Mouse (Mus musculus) forebrain, embryonic 16.5 days (tissue): ENCODE data around the gene Emc9. TPM values are rescaled to one million over a fixed set of nuclear protein-coding genes. Genes with fewer than 3 reads are reported as not detected.

Experiments
- ATAC-seq: fragments of 200-750 bp; cut with Nextera tagmentation; 2 replicates; pipeline ENCODE4 v1.8.0; 2017; ENCODE audit warnings: mild to moderate bottlenecking, moderate library complexity
- H3K27ac ChIP-seq: fragments of 300-500 bp; sonication (generic); 2 replicates; pipeline ENCODE4 v1.5.1; 2014; ENCODE audit warnings: low read length, control low read depth
- H3K27me3 ChIP-seq: fragments of 300-500 bp; sonication (generic); replicated peaks from 2 replicates; pipeline ENCODE4 v1.6.1; 2014; ENCODE audit warnings: low read length; ENCODE audit not compliant: control insufficient read depth, insufficient read depth
- H3K36me3 ChIP-seq: fragments of 300-500 bp; sonication (generic); 2 replicates; pipeline ENCODE4 v1.6.1; 2014; ENCODE audit not compliant: control insufficient read depth, insufficient read depth
- H3K4me1 ChIP-seq: fragments of 300-500 bp; sonication (generic); replicated peaks from 2 replicates; pipeline ENCODE4 v1.6.1; 2014; ENCODE audit warnings: low read length; ENCODE audit not compliant: control insufficient read depth, insufficient read depth
- H3K4me2 ChIP-seq: fragments of 300-500 bp; sonication (generic); 2 replicates; pipeline ENCODE4 v1.6.1; 2014; ENCODE audit warnings: mild to moderate bottlenecking, low read length, control low read depth
- H3K4me3 ChIP-seq: fragments of 300-500 bp; sonication (generic); replicated peaks from 2 replicates; pipeline ENCODE4 v1.5.1; 2014; ENCODE audit warnings: mild to moderate bottlenecking, low read length, control low read depth
- H3K9ac ChIP-seq: fragments of 300-500 bp; sonication (generic); replicated peaks from 2 replicates; pipeline ENCODE4 v1.6.1; 2014; ENCODE audit warnings: low read depth, low read length, control low read depth
- H3K9me3 ChIP-seq: fragments of 300-500 bp; sonication (generic); 2 replicates; pipeline ENCODE4 v1.6.1; 2016; ENCODE audit warnings: low read length; ENCODE audit not compliant: control insufficient read depth
- WGBS: fragments of 180-500 bp; shearing (Covaris S2); extraction: QIAGEN DNeasy Blood & Tissue Kit; methylation state at CpG from one replicate; pipeline ENCODE4 v1.1.7; 2014; 5-methylcytosine and 5-hydroxymethylcytosine counted together
- polyA plus RNA-seq: library from polyadenylated mRNA; unstranded; fragments of >200 nt; fragmentation: Nextera tagmentation; extraction: Ambion mirVana; gene quantifications from 2 replicates; pipeline ENCODE4 v1.2.1, GENCODE M21; 2015

The Emc9 gene
- polyA plus RNA-seq, 1 experiment from 2014 or later: 23.4 TPM

DNA sequence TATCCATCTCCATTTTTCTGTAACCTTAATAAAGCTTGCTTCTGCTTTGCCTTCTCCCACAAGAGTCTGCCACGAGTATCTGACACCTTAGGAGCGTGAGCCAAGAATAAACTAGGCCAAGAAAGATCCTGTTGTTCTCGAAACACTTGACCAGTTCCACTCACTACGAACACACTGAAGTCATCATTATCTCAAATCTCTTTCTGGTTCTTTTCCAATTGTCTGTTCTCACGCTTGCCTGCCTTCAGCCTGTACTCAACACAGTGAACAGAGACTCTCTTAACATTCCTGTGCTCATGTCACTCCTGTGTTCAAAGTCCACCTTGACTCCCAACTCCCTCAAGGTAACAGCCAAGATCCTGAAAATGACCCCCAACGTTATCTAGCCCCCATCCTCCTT is 28.2 kb upstream of the Emc9 start:
- Histone ChIP-seq H3K27ac (no peak overlapping the region), H3K36me3 (peaks cover 8% of the 10 kb centered on the region; the same call in 1 of the 2 replicates), H3K4me2 (no peak overlapping the region), H3K9ac (no peak overlapping the region), H3K27me3 (no peaks in the 10 kb centered on the region), H3K4me3 (no peak overlapping the region), H3K9me3 (no peaks in the 10 kb centered on the region), H3K4me1 (no peaks in the 10 kb centered on the region)
- 59% methylated on average over 6 of the region's 6 CpGs for WGBS
- no peak for ATAC-seq

DNA sequence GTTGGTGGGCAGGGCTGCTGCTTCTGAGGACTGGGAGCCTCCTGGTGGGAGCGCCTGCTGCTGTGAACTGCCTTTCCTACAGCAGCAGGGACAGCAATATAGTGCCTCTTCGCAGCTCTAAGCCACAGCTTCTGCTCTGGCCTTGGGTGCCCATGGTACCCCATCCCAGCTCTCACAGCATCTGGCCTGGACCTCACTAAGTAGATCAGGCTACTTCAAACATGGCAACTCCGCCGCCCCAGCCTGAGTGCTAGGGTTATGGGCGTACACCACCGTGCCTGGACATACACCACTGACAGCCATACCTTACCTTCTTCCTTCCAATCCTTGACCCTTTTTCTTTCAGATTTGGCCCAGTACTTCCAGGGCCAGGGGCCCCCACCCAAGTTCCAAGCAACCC is 23.2 kb upstream of the Emc9 start:
- no peak for ATAC-seq
- H3K9ac ChIP-seq: no peak overlapping the region
- H3K4me3 ChIP-seq: no peak overlapping the region
- H3K9me3 ChIP-seq: no peaks in the 10 kb centered on the region
- H3K27me3 ChIP-seq: no peaks in the 10 kb centered on the region
- H3K36me3 ChIP-seq: peaks cover 11% of the 10 kb centered on the region; the same call in 1 of the 2 replicates
- H3K4me1 ChIP-seq: peaks cover 4% of the 10 kb centered on the region
- H3K4me2 ChIP-seq: no peak overlapping the region
- H3K27ac ChIP-seq: no peak overlapping the region
- 97% methylated on average over 6 of the region's 6 CpGs for WGBS

DNA sequence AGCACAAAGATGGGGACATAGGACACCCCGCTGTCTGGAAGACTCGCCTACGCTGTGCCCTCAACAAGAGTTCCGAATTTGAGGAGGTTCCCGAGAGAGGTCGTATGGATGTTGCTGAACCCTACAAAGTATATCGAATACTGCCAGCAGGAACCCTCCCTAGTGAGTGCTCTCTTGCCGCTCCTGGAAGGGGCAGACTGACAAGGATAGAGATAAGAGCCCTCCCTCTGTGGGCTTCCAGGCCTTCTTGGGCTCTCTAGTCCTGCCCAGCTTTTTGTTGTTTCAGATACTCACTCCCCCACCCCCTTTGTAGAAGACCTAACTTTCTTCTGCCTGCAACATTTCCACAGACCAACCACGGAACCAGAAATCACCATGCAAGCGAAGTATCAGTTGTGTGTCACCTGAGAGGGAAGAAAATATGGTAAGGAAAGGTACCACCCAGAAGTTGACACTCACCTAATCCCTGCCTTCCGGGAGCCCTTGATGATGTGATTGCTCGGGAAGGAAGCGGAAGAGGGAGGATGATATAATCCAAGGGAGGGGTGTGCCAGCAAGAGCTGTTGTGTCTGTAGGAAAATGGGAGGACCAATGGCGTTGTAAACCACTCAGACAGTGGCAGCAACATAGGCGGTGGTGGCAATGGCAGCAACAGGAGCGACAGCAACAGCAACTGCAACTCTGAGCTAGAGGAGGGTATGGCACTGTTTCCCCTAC is 20.8 kb upstream of the Emc9 start:
- peaks cover 18% of the 10 kb centered on the region for H3K36me3 ChIP-seq
- no peak for ATAC-seq

DNA sequence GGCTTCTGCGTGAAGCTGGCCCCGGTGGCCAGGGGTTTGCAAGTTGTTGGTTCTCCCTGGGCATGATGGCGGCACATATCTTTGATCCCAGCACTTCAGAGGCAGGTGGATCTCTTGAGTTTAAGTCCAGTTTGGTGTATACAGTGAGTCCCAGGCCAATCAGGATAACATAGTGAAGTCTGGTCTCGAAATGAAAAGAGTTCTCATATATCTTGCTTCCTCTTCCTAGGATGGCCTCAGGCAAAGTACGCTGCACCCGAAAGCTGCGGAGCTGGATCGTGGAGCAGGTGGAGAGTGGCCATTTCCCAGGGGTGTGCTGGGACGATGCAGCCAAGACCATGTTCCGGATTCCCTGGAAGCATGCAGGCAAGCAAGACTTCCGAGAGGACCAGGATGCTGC is 19.7 kb upstream of the Emc9 start:
- H3K9me3 ChIP-seq: no peaks in the 10 kb centered on the region
- no peak overlapping the region for H3K27ac ChIP-seq
- H3K4me2 ChIP-seq: no peak overlapping the region
- peaks cover 23% of the 10 kb centered on the region for H3K36me3 ChIP-seq
- no peak for ATAC-seq
- no peak overlapping the region for H3K4me3 ChIP-seq
- no peaks in the 10 kb centered on the region for H3K27me3 ChIP-seq
- H3K4me1 ChIP-seq: peaks cover 4% of the 10 kb centered on the region
- 95% methylated on average over 11 of the region's 11 CpGs for WGBS
- no peak overlapping the region for H3K9ac ChIP-seq

More for the DNA sequence above, 20.8 kb upstream of the Emc9 start:
- Histone ChIP-seq H3K27ac (no peak overlapping the region), H3K9me3 (no peaks in the 10 kb centered on the region), H3K4me1 (peaks cover 4% of the 10 kb centered on the region), H3K27me3 (no peaks in the 10 kb centered on the region), H3K4me2 (no peak overlapping the region), H3K4me3 (no peak overlapping the region), H3K9ac (no peak overlapping the region)
- WGBS: 94% methylated on average over 16 of the region's 16 CpGs

DNA sequence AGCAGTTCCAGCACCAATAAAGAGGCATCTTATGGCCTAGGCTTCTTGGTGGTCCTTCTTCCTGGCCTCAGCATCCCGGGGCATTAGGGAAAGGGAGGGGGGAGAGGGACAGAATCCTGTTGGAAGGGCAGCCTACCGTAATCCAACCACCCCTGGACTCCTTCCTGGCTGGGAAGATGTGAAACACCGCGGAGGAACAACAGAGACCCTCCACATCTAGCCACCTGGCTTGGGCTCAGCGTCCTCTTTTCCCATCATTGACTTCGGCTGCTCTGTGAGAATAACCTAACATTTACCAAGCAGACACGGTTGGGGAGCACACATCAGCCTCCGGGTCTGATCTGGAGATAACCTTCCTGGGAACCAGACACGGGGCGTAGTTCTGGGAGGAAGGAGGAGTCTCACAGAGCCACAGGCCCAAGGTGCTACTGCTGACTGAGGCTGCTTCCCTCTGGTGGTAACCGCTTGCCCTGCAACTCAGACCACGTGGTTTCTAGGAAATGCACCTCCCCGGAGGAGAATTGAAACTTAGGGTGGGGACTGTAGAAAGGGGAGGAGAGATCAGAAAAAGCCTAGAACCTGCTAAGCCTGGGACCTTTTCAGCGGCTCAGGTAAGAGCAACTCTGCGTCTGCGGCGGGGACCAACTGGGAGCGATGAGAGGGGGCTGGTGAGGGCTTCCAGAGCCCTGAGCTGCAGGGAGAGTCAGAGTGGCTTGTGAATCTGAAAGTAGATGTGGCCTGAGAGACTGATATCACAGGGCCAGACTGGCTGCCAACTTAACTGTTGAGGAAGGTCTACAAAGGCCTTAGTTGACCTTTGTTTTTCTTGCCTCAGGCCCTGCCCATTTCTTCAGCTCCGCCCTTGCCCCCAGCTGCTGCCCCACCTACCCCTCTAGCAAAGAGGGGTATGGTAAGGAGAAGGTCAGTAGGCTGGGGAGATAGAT is 18.8 kb upstream of the Emc9 start:
- no peak overlapping the region; the same call in 1 of the 2 replicates for H3K27ac ChIP-seq
- H3K9ac ChIP-seq: peak overlapping the region; percentile 27; the same call in 1 of the 2 replicates
- no peaks in the 10 kb centered on the region for H3K9me3 ChIP-seq
- H3K4me3 ChIP-seq: peak overlapping the region; percentile 28
- WGBS: 20% methylated on average over 19 of the region's 19 CpGs
- peak; percentile 90 for ATAC-seq
- H3K27me3 ChIP-seq: no peaks in the 10 kb centered on the region
- peaks cover 4% of the 10 kb centered on the region for H3K4me1 ChIP-seq
- peaks cover 25% of the 10 kb centered on the region for H3K36me3 ChIP-seq
- H3K4me2 ChIP-seq: peak overlapping the region; percentile 46

DNA sequence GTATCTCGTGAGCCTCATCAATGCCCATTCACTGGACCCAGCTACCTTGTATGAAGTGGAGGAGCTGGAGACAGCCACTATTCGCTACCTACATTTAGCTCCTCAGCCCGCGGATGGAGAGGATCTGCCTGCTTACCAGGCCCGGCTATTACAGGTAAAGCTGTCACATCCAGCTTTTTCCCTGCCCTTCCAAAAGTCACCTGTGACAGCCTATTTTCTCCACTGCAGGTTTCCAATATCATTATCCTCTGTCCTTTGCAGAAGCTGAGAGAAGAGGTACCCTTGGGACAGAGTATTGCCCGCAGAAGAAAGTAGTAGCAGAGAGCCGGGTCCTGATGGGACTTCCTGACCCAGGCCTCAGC is 18.1 kb upstream of the Emc9 start, which contains the start of gene Irf9:
TSS of gene Irf9 (plus strand) at position 301 of the 362 bp plus-strand sequence.
- H3K27ac ChIP-seq: no peak within 1 kb of the TSS; the same call in 1 of the 2 replicates

GRCm38 (mm10) chr14:55598521-55599390 is 13.7 kb upstream of the Emc9 start:
- 95% methylated on average over 21 of the region's 21 CpGs for WGBS
- Histone ChIP-seq H3K4me1 (peaks cover under 1% of the 10 kb centered on the region; the same call in 1 of the 2 replicates), H3K27me3 (no peaks in the 10 kb centered on the region), H3K27ac (no peak overlapping the region), H3K9me3 (no peaks in the 10 kb centered on the region), H3K4me3 (no peak overlapping the region), H3K9ac (no peak overlapping the region), H3K4me2 (no peak overlapping the region), H3K36me3 (peaks cover 38% of the 10 kb centered on the region)
- ATAC-seq: no peak

More for the DNA sequence above, 18.1 kb upstream of the Emc9 start, which contains the start of gene Irf9:
- H3K36me3 ChIP-seq: peaks cover 23% of the 10 kb centered on the region
- WGBS: 91% methylated on average over 7 of the region's 7 CpGs
- H3K4me3 ChIP-seq: peak within 1 kb of the TSS; percentile 28
- peak within 1 kb of the TSS; percentile 46 for H3K4me2 ChIP-seq
- H3K9ac ChIP-seq: peak within 1 kb of the TSS; percentile 27; the same call in 1 of the 2 replicates
- H3K9me3 ChIP-seq: no peaks in the 10 kb centered on the region
- peaks cover 4% of the 10 kb centered on the region for H3K4me1 ChIP-seq
- no peaks in the 10 kb centered on the region for H3K27me3 ChIP-seq
- ATAC-seq: no peak

DNA sequence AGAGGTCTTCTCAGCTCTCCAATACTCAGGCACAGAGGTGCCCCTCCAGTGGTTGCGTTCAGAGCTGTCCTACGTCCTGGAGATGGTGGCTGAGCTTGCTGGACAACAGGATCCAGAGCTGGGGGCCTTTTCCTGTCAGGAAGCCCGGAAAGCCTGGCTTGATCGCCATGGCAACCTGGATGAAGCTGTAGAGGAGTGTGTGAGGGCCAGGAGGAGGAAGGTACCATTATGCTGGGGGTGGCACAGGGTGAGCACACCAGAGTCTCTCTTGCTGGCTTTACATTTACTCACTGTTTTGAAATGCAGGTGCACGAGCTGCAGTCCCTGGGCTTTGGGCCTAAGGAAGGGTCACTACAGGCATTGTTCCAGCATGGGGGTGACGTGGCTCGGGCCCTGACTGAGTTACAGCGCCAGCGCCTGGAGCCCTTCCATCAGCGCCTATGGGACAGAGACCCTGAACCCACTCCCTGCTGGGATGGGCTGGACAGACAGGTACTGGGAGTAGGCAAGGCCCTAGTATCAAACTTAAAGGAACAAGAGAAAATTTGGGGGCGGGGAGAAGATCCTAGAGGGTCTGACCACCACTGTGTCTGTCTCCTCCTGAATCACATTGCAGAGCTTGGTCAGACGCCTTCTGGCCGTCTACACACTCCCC is 11.1 kb upstream of the Emc9 start:
- Histone ChIP-seq H3K4me1 (peaks cover 19% of the 10 kb centered on the region), H3K36me3 (peaks cover 31% of the 10 kb centered on the region), H3K27ac (no peak overlapping the region), H3K4me3 (no peak overlapping the region), H3K4me2 (no peak overlapping the region), H3K9me3 (no peaks in the 10 kb centered on the region), H3K27me3 (no peaks in the 10 kb centered on the region), H3K9ac (no peak overlapping the region)
- no peak for ATAC-seq
- WGBS: 80% methylated on average over 13 of the region's 13 CpGs
